Mouse (Mus musculus) kidney, postnatal 0 days (tissue): ENCODE data around the gene St7. TPM values are rescaled to one million over a fixed set of nuclear protein-coding genes. Genes with fewer than 3 reads are reported as not detected.

Source experiments
- ATAC-seq: fragments of 200-750 bp; cut with Nextera tagmentation; replicated peaks from 2 replicates; pipeline ENCODE4 v1.8.0; 2017; ENCODE audit warnings: low read depth, moderate number of reproducible peaks, moderate TSS enrichment, moderate library complexity; ENCODE audit not compliant: low FRiP score
- DNase-seq: peaks from one replicate; pipeline ENCODE4 v3.0.0-alpha.2; 2016; ENCODE audit warnings: low spot score
- H3K27ac ChIP-seq: fragments of 300-500 bp; sonication (generic); 2 replicates; pipeline ENCODE4 v1.5.1; 2014; ENCODE audit warnings: mild to moderate bottlenecking
- H3K27me3 ChIP-seq: fragments of 300-500 bp; sonication (generic); 2 replicates; pipeline ENCODE4 v1.6.1; 2014; ENCODE audit warnings: low read length, mixed read lengths; ENCODE audit not compliant: insufficient read depth
- H3K36me3 ChIP-seq: fragments of 300-500 bp; sonication (generic); 2 replicates; pipeline ENCODE4 v1.6.1; 2014; ENCODE audit warnings: low read length, mixed read lengths; ENCODE audit not compliant: insufficient read depth
- H3K4me1 ChIP-seq: fragments of 300-500 bp; sonication (generic); replicated peaks from 2 replicates; pipeline ENCODE4 v1.6.1; 2014; ENCODE audit warnings: antibody characterized with exemption, low read length, mixed read lengths; ENCODE audit not compliant: insufficient read depth
- H3K4me2 ChIP-seq: fragments of 300-500 bp; sonication (generic); 2 replicates; pipeline ENCODE4 v1.6.1; 2014; ENCODE audit warnings: mild to moderate bottlenecking, low read length, moderate library complexity, mixed read lengths
- H3K4me3 ChIP-seq: fragments of 300-500 bp; sonication (generic); replicated peaks from 2 replicates; pipeline ENCODE4 v1.5.1; 2014; ENCODE audit warnings: low read depth, low read length
- H3K9ac ChIP-seq: fragments of 300-500 bp; sonication (generic); 2 replicates; pipeline ENCODE4 v1.6.1; 2014; ENCODE audit warnings: low read depth, low read length
- H3K9me3 ChIP-seq: fragments of 300-500 bp; sonication (generic); replicated peaks from 2 replicates; pipeline ENCODE4 v1.6.1; 2016; ENCODE audit warnings: low read length, inconsistent platforms, mixed read lengths
- CTCF ChIP-seq: IDR thresholded peaks from 2 replicates; pipeline ENCODE4 v1.5.1; 2016; ENCODE audit warnings: antibody characterized with exemption, low read depth, mild to moderate bottlenecking, moderate library complexity
- WGBS: fragments of 180-500 bp; shearing (Covaris S2); extraction: QIAGEN DNeasy Blood & Tissue Kit; methylation state at CpG from one replicate; pipeline ENCODE4 v1.1.7; 2014; 5-methylcytosine and 5-hydroxymethylcytosine counted together
- polyA plus RNA-seq: library from polyadenylated mRNA; unstranded; fragments of >200 nt; fragmentation: Nextera tagmentation; extraction: Ambion mirVana; gene quantifications from 2 replicates; pipeline ENCODE4 v1.2.1, GENCODE M21; 2015

The St7 gene
- polyA plus RNA-seq, 1 experiment from 2014 or later = 18.4 TPM

DNA sequence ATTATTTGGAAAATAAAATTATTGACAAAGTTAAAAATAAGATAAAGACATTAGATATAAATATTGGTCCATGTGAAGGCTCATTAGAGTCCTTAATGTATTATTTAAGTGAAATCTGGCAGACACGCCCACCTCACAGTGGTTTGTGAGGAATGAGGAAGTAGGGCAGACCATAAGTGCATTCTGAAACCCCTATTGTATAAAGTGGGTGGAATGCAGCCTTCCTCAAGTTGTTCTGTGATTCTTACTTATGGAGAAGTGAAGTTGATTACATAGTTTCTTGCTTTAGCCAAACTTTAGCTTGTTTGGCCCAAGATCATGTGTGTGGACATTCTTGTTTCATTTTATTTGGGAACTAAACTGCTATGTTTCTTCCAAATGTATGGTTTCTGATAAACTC, 144.9 kb downstream of the St7 start:
- Histone ChIP-seq H3K9ac (no peak overlapping the region), H3K4me3 (no peak overlapping the region), H3K4me2 (no peak overlapping the region), H3K9me3 (no peaks in the 10 kb centered on the region), H3K27me3 (no peaks in the 10 kb centered on the region), H3K36me3 (no peaks in the 10 kb centered on the region), H3K4me1 (no peaks in the 10 kb centered on the region), H3K27ac (no peak overlapping the region)
- ATAC-seq (no peak), DNase-seq (no peak)
- no peak for TF ChIP-seq CTCF
- 85% methylated on average over 1 of the region's 1 CpGs for WGBS

DNA sequence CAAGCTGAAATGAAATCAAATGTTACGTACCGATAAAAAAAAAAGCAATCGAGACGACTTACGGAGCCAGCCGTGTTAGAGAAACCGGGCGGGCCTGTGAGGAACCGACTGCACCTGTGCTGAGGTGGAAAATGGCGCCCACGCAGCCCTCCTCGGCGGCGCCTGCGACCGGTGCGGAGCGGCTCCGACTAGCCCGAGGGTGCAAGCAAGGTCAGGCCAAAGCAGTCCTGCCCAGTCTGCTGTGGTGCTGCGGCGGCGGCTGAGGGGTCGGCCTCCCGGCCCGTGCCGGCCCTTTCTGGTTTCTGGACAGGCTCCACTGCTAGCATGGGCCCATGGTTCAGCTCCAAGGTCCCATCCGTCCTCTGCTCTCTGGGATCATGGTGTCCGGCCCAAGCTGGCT, 147.7 kb downstream of the St7 start:
- H3K27ac ChIP-seq = no peak overlapping the region
- WGBS = 85% methylated on average over 29 of the region's 29 CpGs

DNA sequence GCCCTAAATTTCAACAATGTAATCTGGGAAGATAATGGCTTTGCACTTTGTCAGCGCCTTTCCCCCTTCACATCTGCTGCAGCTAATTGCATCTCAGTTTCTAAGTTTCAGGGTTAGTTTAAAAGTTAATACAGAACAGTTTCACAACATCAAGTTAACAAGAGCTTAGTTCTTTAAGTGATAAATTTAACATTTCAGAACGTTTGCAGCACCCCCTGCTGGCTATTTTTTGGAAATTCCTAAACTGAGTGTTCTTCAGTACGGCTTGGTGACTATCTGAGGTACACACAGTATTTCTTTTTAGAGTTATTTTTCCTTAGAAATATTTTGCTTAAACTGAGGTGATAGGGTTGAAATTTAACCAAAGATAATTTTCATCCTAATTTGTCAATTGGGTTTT, 150.0 kb downstream of the St7 start:
- H3K9me3 ChIP-seq = no peaks in the 10 kb centered on the region
- H3K4me1 ChIP-seq = no peaks in the 10 kb centered on the region
- TF ChIP-seq CTCF = peak; percentile 73
- H3K36me3 ChIP-seq = no peaks in the 10 kb centered on the region
- DNase-seq (peak; percentile 58), ATAC-seq (no peak)
- no peak overlapping the region for H3K9ac ChIP-seq
- H3K27me3 ChIP-seq = no peaks in the 10 kb centered on the region
- no peak overlapping the region for H3K4me3 ChIP-seq
- H3K4me2 ChIP-seq = no peak overlapping the region
- H3K27ac ChIP-seq = no peak overlapping the region
- WGBS = 36% methylated on average over 3 of the region's 3 CpGs

More for the DNA sequence above, 147.7 kb downstream of the St7 start:
- H3K4me3 ChIP-seq = no peak overlapping the region
- no peaks in the 10 kb centered on the region for H3K9me3 ChIP-seq
- no peak for TF ChIP-seq CTCF
- no peaks in the 10 kb centered on the region for H3K27me3 ChIP-seq
- no peaks in the 10 kb centered on the region for H3K4me1 ChIP-seq
- H3K4me2 ChIP-seq = no peak overlapping the region
- no peak overlapping the region for H3K9ac ChIP-seq
- no peaks in the 10 kb centered on the region for H3K36me3 ChIP-seq
- no peak for ATAC-seq
- no peak for DNase-seq

DNA sequence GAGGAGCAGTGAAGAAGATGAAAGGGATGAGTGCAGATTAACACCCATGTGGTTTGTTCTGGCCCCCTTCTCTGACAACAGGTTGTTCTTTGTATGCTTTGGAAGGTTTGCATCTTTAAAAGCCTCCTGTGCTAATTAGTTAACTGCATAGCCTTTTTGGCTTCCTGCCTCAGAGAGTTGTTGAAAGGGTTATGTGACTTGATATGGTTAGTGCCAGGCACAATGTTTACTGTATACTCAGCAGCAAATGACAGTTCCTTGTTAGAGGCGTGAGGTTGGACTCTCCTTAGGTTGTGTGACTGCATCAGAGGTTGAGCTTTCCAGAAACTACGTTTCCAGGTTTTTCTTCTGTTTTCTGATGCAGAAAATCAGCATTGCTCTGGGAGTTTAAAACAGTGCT, 158.6 kb downstream of the St7 start:
- DNase-seq (no peak), ATAC-seq (no peak)
- Histone ChIP-seq H3K27me3 (no peaks in the 10 kb centered on the region), H3K36me3 (no peaks in the 10 kb centered on the region), H3K9ac (no peak overlapping the region), H3K27ac (no peak overlapping the region), H3K9me3 (no peaks in the 10 kb centered on the region), H3K4me2 (no peak overlapping the region), H3K4me3 (no peak overlapping the region), H3K4me1 (no peaks in the 10 kb centered on the region)
- no peak for TF ChIP-seq CTCF
- 59% methylated on average over 2 of the region's 2 CpGs for WGBS

DNA sequence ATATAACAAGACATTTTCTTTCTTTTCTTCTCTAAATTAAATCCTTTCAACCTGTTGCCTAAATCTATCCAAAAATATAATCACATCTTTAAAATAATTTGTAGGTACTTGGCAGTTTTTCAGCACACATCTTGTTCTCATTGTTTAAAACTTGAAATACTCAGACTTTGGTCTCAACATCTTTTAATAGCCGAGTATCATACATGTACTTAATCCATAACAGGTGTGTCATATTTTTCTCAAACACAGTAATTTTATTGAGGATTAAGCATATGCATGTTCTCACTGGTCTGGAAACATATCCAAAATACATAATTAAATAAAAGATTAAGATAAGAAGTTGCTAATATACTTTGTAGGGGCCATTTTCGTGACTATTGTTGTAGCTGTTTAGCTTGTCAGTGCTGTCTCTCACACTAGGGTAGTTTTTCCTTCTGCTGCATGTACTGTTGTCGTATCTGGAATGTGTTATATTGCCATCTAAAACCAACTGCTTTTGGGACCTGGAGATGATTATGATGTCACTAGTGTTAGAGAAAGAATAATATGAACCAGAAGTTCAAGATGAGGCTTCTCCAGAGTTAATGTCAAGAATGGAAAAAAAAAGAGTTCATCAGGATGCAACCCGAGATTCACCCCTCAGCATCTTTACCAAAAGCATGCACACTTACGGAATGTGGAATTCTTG, 161.0 kb downstream of the St7 start:
- DNase-seq (no peak), ATAC-seq (no peak)
- Histone ChIP-seq H3K9ac (no peak overlapping the region), H3K27ac (no peak overlapping the region), H3K4me1 (no peaks in the 10 kb centered on the region), H3K36me3 (no peaks in the 10 kb centered on the region), H3K4me3 (no peak overlapping the region), H3K27me3 (no peaks in the 10 kb centered on the region), H3K9me3 (no peaks in the 10 kb centered on the region), H3K4me2 (no peak overlapping the region)
- 84% methylated on average over 5 of the region's 5 CpGs for WGBS
- TF ChIP-seq CTCF = no peak

DNA sequence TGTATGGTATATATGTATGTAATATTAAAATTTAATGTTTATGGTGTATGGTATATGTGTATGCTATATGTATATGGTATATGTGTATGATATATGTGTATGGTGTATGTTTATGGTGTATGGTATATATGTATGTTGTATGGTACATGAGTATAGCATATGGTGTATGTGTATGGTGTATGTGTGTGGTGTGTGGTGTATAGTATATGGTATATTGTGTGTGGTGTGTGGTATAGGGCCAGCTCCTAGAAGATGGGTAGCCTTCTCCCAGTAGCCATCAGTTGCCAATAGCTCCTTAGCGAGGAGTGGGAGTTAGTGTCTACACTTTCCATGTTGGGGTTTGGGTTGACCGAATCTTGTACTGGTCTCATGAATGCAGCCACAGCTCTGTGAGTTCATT, 162.9 kb downstream of the St7 start:
- DNase-seq (no peak), ATAC-seq (no peak)
- Histone ChIP-seq H3K4me2 (no peak overlapping the region), H3K9me3 (no peaks in the 10 kb centered on the region), H3K27ac (no peak overlapping the region), H3K4me1 (no peaks in the 10 kb centered on the region), H3K4me3 (no peak overlapping the region), H3K36me3 (no peaks in the 10 kb centered on the region), H3K9ac (no peak overlapping the region), H3K27me3 (no peaks in the 10 kb centered on the region)
- WGBS = 93% methylated on average over 2 of the region's 2 CpGs
- TF ChIP-seq CTCF = no peak

DNA sequence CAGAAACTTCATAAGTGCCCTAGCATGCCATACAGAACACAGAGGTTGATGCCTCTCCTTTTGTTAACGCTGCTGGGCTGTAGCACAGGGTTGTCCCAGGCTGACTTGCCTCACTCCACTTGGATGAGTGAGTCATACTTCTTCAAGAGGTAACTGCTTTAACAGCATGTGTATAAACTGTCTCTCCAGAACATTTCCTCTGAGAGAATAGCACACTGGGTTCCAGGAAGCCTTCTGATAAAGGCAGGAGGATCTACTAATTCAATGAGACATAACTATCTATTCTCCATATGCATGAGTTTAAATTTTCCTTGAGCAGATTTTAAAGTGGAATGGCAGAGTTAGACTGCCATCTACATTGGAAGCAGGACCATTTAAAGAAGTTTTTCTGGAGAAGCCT, 166.8 kb downstream of the St7 start:
- no peak for DNase-seq
- 86% methylated on average over 1 of the region's 1 CpGs for WGBS
- no peaks in the 10 kb centered on the region for H3K9me3 ChIP-seq
- no peak overlapping the region for H3K4me3 ChIP-seq
- H3K27ac ChIP-seq = no peak overlapping the region
- TF ChIP-seq CTCF = no peak
- H3K4me1 ChIP-seq = no peaks in the 10 kb centered on the region
- no peaks in the 10 kb centered on the region for H3K36me3 ChIP-seq
- no peak overlapping the region for H3K4me2 ChIP-seq
- no peaks in the 10 kb centered on the region for H3K27me3 ChIP-seq
- ATAC-seq = no peak
- H3K9ac ChIP-seq = no peak overlapping the region
